Mouse (Mus musculus) urinary bladder, postnatal 25 days (tissue): Measurements from ENCODE around the gene Elmod2.
"Not testable (repeated sequence)": the region's sequence is repeated elsewhere in the genome, so short reads cannot be mapped to it uniquely, and the experiment has no call there.

Source experiments
- DNase-seq: peaks from one replicate; pipeline ENCODE4 v3.0.0; 2022; ENCODE audit warnings: low spot score

Elmod2 gene

GRCm38 (mm10) chr8:83331899-83332697, at the start of gene Elmod2:
Gene Elmod2 (minus strand): TSS chr8:83332486.
- peak; percentile 97 for DNase-seq

DNA sequence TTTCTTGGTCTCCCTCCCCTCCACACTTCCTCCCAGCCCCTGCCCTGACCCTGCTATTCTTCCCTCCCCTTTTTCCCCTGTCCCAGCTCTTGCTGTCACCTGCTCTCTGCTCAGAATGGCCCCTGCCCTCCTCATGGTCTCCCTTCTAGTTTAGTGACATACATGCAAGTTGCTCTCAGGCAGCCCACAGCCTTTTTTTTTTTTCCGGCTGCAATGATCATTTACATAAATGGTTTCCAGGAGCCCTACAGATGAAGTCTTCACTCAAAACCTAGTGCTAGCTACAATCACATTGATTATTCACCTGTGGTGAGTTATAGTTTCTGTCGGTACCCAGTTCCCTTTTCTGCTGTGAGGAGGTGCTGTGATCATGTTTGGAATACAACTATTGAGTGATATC, 48.7 kb upstream of the Elmod2 start:
- no peak for DNase-seq

- DNase-seq = no peak
These were observed 47.9 kb upstream of the Elmod2 start for GRCm38 (mm10) chr8:83380141-83380540.

GRCm38 (mm10) chr8:83377231-83377630, 44.9 kb upstream of the Elmod2 start:
- no peak for DNase-seq

DNA sequence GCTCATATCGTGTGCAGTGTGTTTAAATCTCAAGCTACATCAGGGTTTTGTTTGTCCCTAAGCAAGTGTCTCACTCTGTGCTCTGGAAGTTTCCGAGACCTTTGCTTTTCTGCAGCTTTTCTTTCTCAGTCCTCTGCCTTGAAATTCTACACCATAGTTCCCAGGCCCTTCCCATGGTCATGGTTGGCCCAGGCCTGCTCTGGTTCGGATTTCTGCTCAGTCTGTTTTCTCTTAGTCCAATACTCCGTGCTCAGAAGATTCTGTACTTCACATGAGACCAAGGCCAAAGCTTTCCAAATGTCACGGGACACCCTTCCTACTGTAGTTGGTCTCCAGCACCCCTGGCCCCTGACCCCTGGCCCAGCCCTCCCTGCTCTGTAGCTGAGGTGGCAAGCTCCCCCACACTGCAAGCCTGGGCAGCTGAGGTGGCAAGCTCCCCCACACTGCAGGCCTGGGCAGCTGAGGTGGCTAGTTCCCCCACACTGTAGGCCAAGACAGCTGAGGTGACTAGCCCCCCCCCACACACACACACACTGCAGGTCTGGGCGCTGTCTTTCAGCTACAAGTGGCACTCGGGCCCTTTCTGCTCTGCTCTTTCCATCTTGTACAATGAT, 31.0 kb upstream of the Elmod2 start:
- no peak for DNase-seq

- DNase-seq = no peak
These were observed 19.0 kb upstream of the Elmod2 start for GRCm38 (mm10) chr8:83351315-83351714.

GRCm38 (mm10) chr8:83348263-83348662, 16.0 kb upstream of the Elmod2 start, which contains the start of gene Mgat4d:
Gene Mgat4d (plus strand): TSS chr8:83348471.
- DNase-seq = no peak

GRCm38 (mm10) chr8:83342693-83343092, 10.4 kb upstream of the Elmod2 start:
- DNase-seq = no peak

DNA sequence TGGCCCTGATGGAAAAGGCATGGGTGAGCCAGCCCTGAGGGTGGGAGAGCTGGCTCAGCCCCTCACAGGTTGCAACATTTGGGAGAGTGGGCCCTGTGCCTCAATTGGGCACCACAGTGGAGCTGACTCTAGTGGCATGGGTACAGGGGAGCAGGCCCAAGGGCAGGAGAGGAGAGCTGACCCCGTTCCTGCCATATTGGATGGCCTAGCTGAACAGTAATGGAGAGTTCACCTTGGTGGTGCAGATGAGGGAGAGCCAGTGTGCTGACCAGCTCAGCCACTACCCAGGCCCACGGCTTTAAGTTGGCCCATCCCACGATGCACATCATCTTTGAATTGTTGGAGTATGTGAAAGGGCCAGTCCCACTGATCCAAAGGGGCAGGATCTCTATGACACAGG, 9.8 kb upstream of the Elmod2 start:
- no peak for DNase-seq

GRCm38 (mm10) chr8:83332864-83333263, 578 bp upstream of the Elmod2 start:
- DNase-seq = no peak

- DNase-seq = no peak
These were observed 753 bp downstream of the Elmod2 start for GRCm38 (mm10) chr8:83331567-83331898.

GRCm38 (mm10) chr8:83327889-83328288, 4.4 kb downstream of the Elmod2 start:
- DNase-seq = no peak

- no peak for DNase-seq
These were observed 9.2 kb downstream of the Elmod2 start for GRCm38 (mm10) chr8:83323056-83323455.

GRCm38 (mm10) chr8:83322374-83322773, 9.9 kb downstream of the Elmod2 start:
- DNase-seq = no peak

DNA sequence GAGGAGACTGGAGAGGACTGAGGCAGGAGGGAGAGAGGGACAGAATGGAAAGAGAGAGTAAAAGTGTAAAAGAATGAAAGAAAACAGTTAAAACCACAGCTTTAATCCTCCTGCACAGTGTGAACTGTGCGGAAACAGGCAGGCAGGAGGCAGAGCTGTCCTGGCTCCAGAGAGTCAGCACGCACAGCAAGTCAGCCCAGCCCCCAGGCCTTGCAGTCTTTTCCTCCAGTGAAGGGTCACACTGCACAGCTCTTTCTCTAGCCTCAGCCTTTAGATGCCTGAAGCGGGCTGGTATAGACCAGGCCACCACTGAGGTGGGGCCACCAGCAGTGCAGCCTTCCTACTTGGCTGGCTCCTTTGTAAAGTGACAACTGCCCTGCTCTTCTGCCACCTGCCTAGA, 11.7 kb downstream of the Elmod2 start:
- no peak for DNase-seq

DNA sequence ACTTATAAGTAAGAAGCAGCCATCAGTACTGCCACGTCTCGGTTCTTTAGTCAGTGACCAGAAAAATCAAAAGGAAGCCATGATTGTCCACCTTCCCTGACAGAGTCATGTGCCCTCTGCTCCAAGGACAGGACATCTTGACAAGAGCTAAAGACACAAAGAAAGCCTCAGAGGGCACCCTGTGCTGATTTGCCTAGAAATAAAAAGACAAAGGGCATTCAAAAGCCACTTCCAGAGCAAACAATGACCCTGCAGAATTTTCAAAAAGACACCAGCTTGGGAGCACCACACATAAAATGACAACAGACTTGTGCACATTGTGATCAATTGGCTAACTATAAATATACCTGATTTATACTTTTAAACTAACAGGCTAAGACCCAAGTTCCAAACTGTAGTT, 16.6 kb downstream of the Elmod2 start:
- no peak for DNase-seq

- not testable (repeated sequence) for DNase-seq
These were observed 17.2 kb downstream of the Elmod2 start for GRCm38 (mm10) chr8:83315084-83315483.

GRCm38 (mm10) chr8:83309836-83310235, 22.4 kb downstream of the Elmod2 start:
- DNase-seq = no peak

DNA sequence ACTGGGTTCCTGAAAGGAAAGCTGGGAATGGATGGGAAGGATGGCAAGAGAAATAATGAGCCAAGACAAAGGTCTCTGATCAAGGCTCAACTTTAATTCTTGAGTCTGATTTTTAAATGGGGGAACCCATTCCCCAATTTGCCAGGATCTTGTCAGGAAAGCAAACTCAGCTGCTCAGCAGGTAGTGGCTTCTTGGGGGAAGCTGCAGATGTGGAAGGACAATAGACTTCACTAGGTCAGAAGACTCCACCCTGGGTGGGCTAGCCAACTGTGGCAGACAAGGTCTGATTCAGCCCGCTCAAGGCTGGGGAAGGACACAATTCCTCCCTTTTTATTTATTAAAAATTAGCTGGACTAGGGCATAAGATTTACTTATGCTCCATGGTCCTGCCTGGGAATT, 27.3 kb downstream of the Elmod2 start:
- no peak for DNase-seq

DNA sequence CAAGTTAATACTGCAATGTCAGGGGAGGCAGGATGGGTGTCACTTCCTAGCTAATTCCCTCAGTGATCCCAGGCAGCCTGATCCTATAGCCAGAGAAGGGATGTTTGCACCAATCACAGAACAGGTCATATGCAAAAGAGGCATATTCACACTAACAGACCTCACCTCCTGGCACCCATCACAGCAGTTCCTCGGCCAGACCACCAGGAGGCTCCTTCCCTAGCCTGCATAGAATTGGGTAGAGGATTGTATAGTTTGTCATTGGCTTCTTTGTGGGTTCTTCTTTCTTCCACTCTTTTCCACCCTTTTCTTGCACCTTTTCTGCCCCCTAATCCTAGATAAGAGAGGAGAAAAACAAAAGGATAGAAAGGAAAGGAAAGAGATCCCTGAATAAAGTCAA, 32.2 kb downstream of the Elmod2 start:
- no peak for DNase-seq

DNA sequence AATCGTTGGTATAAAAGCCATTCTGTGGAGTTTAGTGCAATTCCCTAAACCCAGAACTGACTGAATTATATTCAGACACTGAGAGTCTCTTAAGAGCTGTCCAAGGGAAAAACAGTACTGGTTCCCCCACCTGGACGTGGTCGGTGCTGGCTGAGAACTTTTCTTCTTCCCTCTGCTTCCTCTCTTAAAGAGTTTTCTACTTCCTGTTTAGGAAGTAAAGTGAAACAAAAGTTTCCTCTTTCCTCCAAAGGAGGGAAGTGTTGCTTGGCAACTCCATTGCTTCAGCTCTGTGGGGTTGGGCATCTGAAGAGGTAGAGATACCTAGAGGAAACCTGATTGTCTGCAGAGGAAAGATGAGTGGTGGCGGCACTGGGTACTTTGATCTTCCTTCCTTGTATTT, 34.9 kb downstream of the Elmod2 start:
- no peak for DNase-seq

DNA sequence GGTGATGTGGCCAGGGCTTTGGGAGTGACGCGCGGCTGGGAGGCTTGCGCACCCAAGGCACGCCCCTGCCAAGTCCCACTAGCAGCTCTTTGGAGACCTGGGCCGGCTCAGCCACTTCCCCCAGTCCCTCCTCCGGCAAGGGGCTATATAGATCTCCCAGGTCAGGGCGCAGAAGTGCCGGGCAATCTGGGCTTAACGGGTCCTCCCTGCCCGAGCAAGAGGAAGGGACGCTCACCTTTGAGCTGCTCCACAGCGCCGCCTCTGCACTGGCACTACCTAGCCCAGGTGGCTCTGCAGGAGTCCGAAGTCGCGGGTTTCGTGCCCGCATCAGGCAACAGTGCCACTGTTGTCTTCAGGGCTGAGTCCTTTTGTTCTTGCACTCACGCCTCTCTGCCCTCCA, 42.1 kb downstream of the Elmod2 start, which contains the start of gene Ucp1:
Gene Ucp1, plus strand, starts transcription at position 177 of the 400 bp plus-strand sequence.
- no peak for DNase-seq

- DNase-seq = no peak
These were observed 46.9 kb downstream of the Elmod2 start for GRCm38 (mm10) chr8:83285391-83285790.

GRCm38 (mm10) chr8:83278431-83278830, 53.9 kb downstream of the Elmod2 start:
- no peak for DNase-seq
